Mouse (Mus musculus): Measurements from ENCODE around the gene Best2. TPM values are rescaled to one million over a fixed set of nuclear protein-coding genes. Genes with fewer than 3 reads are reported as not detected.

The Best2 gene
- polyA plus RNA-seq, 1 experiment, result 0.33 TPM

GRCm38 (mm10) chr8:84985684-84986378 lies 28.5 kb downstream of the Best2 start:
- under 1% methylated on average over 53 of the region's 53 CpGs for WGBS
- DNase-seq (ENCODE audit: low read depth, low spot score), result no peak

- 1% methylated on average over 23 of the region's 23 CpGs for WGBS
- no peak for DNase-seq (ENCODE audit: low read depth, low spot score)
Measured at GRCm38 (mm10) chr8:84985049-84985683, 29.2 kb downstream of the Best2 start.

DNA sequence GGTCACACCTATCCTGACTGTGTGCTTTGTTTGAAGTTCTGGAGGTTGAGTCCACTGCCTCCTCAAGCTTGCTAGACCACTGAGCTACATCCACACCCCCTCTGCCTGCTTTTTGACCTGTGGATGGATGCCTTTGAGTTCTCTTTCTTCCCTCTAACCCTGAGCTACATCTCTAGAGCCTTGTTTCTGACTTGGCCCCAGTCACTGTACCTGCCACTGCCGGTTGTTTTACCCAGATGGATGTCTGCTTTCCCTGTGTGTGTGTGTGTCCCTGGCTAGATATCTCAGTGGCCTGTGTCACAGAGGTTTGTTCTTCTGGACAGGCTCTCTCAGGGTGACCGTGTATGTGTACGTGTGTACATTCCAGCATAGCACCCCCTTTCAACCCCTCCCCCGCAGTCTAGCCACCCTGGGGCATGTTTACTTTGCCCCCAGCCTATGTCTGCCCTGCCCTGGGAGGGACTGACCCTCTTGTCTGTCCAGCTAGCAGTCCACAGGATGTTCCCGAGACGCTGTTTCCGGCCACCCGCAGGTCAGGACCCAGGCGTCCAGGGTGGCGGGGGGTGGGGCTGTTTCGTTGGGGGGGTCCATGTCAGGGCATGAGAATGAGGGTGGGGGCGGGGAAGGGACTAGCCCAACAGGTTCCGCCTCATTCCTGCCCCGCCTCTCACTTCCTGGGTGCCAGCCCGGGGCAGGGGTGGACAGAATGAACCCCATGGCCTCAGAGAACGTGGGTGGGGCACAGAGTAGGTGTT lies 29.9 kb downstream of the Best2 start:
- 4% methylated on average over 16 of the region's 16 CpGs for WGBS
- no peak for DNase-seq (ENCODE audit: low read depth, low spot score)

- 49% methylated on average over 3 of the region's 3 CpGs for WGBS
- DNase-seq (ENCODE audit: low read depth, low spot score), result no peak
Measured at GRCm38 (mm10) chr8:84982499-84983011, 31.8 kb downstream of the Best2 start.

GRCm38 (mm10) chr8:84981644-84982498 lies 32.5 kb downstream of the Best2 start:
- DNase-seq (ENCODE audit: low read depth, low spot score), result no peak
- 36% methylated on average over 15 of the region's 15 CpGs for WGBS

GRCm38 (mm10) chr8:84980622-84981358 lies 33.5 kb downstream of the Best2 start:
- DNase-seq (ENCODE audit: low read depth, low spot score), result no peak
- 12% methylated on average over 11 of the region's 11 CpGs for WGBS

DNA sequence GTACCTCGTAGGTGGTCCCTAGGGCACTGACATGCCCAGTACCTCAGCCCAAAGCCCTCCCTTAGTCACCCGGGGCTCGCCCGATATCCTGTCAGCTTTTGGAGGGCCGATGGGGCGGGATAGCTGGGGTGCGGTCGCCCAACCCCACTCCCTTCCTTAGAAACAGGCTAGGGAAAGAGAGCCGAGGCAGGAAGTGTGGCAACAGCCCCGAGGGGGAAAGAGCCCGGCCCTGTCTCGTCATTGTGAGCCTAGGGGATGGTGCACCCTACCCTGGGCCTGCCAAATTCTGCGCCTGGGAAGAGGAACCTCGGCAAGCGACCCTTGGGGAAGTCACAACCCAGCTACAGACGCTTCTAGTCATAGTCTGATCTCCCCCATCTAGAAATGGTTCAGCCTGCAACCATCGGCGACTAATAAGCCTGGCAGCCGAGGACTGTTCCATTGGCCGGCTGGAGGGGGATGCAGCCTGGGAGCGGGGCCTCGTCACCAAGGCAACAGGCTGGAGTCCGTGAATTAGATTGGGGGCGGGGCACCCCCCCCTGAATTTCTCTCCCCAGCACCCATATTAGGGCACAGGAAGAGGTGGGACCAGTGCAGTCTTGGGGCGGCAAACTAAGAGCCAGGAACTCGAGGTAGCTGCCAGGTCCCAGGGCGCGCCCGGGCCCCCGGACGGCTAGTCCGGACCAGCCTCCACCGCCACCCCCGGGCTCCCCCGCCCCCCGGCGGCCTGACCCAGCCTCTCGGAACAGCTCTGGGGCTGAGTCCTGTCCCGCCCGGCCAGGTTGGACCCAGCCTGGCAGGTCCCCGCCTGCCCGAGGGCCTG lies 34.5 kb downstream of the Best2 start:
- WGBS, result 1% methylated on average over 42 of the region's 42 CpGs
- DNase-seq (ENCODE audit: low read depth, low spot score), result no peak

- DNase-seq (ENCODE audit: low read depth, low spot score), result no peak
- WGBS, result under 1% methylated on average over 62 of the region's 63 CpGs
Measured at GRCm38 (mm10) chr8:84978248-84978940, 35.9 kb downstream of the Best2 start, which contains the start of gene Junb. Gene Junb (minus strand): TSS chr8:84978718.

GRCm38 (mm10) chr8:84977435-84978247 lies 36.7 kb downstream of the Best2 start:
- whole genome bisulfite sequencing, result under 1% methylated on average over 70 of the region's 70 CpGs
- DNase-seq (ENCODE audit: low read depth, low spot score), result no peak

- WGBS, result under 1% methylated on average over 25 of the region's 25 CpGs
Measured at GRCm38 (mm10) chr8:84976763-84977434, 37.4 kb downstream of the Best2 start.

DNA sequence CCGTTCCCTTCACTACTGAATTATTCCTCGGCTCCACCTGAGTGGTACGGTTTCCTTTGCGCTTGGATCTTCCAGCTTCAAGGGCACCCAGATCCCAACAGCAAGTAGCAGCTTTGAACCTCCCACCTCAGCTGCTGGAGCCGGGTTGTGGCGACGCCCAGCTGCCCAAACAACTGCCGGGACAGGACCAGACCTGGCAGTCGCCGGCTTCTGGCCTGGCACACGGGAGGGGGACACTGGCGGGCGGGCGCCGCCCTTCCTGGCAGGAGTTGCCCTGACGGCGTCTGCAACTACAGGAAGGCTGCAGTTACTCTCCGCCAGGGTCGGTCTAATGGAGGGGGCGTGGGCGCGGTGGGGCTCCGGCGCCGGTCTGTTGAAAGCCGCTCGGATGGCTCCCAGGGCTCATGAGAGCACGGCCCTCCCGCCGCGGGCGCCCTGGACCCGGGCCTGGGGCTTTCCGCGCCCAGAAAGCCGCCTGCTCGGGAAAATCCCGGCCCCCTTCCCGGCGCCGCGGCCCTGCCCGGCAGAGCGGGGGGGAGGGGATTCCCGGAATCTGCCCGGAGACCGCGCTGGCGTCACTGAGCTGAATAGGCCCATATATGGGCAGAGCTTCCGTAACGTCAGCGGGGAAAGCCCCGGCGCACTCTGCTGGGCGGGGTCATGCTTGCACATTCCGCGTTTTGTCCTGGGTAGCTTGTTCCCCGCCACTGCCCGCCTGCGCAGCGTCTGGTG lies 38.1 kb downstream of the Best2 start:
- DNase-seq (ENCODE audit: low read depth, low spot score), result no peak
- WGBS, result under 1% methylated on average over 59 of the region's 61 CpGs

More at GRCm38 (mm10) chr8:84976763-84977434, 37.4 kb downstream of the Best2 start:
- no peak for DNase-seq (ENCODE audit: low read depth, low spot score)

GRCm38 (mm10) chr8:84975434-84975833 lies 38.9 kb downstream of the Best2 start:
- DNase-seq (ENCODE audit: low read depth, low spot score), result no peak
- 27% methylated on average over 7 of the region's 7 CpGs for WGBS

GRCm38 (mm10) chr8:84974543-84975142 lies 39.7 kb downstream of the Best2 start:
- DNase-seq (ENCODE audit: low read depth, low spot score), result no peak
- WGBS, result 63% methylated on average over 8 of the region's 8 CpGs

DNA sequence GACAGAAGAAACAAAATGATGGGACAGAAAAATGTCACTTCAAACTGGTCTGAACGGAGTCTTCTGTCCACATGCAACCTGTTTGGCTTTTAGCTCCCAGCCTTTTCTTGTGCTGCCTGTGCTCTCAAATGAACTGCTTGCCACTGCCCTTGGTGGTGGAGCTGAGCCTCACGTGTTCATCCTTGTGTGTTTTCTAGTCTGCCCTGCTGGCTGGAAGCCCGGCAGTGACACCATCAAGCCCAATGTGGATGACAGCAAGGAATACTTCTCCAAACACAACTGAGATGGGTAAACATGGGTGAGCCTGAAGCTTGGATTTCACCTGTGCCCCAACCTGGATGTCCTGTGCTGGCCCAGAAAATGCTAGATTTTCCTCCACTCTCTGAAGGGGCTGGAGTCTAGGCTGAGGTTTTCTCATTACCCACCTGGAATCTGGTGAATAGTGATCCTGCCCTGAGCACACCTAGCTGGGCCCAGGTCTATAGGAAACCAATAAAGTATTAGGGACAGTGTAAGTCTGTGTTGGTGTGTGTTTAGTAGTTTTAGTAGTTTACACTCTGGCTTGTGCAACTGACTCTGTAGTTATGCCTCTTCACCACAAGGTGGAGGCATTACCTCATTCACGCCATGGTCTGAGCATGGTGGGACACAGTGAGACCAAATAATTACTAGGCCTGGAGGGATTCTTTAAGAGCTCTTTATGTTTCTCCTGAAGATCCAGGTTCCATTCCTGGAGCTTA lies 40.4 kb downstream of the Best2 start:
- WGBS, result 38% methylated on average over 4 of the region's 4 CpGs
- no peak for DNase-seq (ENCODE audit: low read depth, low spot score)

Measured in large intestine, adult 2 months (tissue).